Mouse (Mus musculus) lung, embryonic 14.5 days (tissue): ENCODE data around the gene Rftn2. TPM values are rescaled to one million over a fixed set of nuclear protein-coding genes. Genes with fewer than 3 reads are reported as not detected.

ENCODE experiments used
- ATAC-seq: fragments of 200-750 bp; cut with Nextera tagmentation; 2 replicates; pipeline ENCODE4 v1.8.0; 2017; ENCODE audit warnings: mild to moderate bottlenecking, moderate TSS enrichment, moderate library complexity; ENCODE audit not compliant: insufficient read depth
- DNase-seq: peaks from one replicate; pipeline ENCODE4 v3.0.0-alpha.2; 2015
- H3K27ac ChIP-seq: fragments of 300-500 bp; sonication (generic); 2 replicates; pipeline ENCODE4 v1.5.1; 2014; ENCODE audit warnings: low read depth, mild to moderate bottlenecking, moderate library complexity
- H3K27me3 ChIP-seq: fragments of 300-500 bp; sonication (generic); 2 replicates; pipeline ENCODE4 v1.6.1; 2014; ENCODE audit warnings: low read length, control low read depth; ENCODE audit not compliant: insufficient read depth
- H3K36me3 ChIP-seq: fragments of 300-500 bp; sonication (generic); 2 replicates; pipeline ENCODE4 v1.6.1; 2014; ENCODE audit warnings: control low read depth; ENCODE audit not compliant: insufficient read depth
- H3K4me1 ChIP-seq: fragments of 300-500 bp; sonication (generic); 2 replicates; pipeline ENCODE4 v1.6.1; 2014; ENCODE audit warnings: antibody characterized with exemption, control low read depth; ENCODE audit not compliant: insufficient read depth
- H3K4me2 ChIP-seq: fragments of 300-500 bp; sonication (generic); 2 replicates; pipeline ENCODE4 v1.6.1; 2014; ENCODE audit warnings: mild to moderate bottlenecking
- H3K4me3 ChIP-seq: fragments of 300-500 bp; sonication (generic); 2 replicates; pipeline ENCODE4 v1.5.1; 2014; ENCODE audit warnings: low read depth, low read length
- H3K9ac ChIP-seq: fragments of 300-500 bp; sonication (generic); 2 replicates; pipeline ENCODE4 v1.6.1; 2014
- H3K9me3 ChIP-seq: fragments of 300-500 bp; sonication (generic); 2 replicates; pipeline ENCODE4 v1.6.1; 2016; ENCODE audit warnings: low read depth, low read length, control low read depth
- CTCF ChIP-seq: IDR thresholded peaks from 2 replicates; pipeline ENCODE4 v1.5.1; 2016; ENCODE audit warnings: antibody characterized with exemption, low read depth
- WGBS: fragments of 180-500 bp; shearing (Covaris S2); extraction: QIAGEN DNeasy Blood & Tissue Kit; methylation state at CpG from one replicate; pipeline ENCODE4 v1.1.7; 2014; 5-methylcytosine and 5-hydroxymethylcytosine counted together
- polyA plus RNA-seq: library from polyadenylated mRNA; unstranded; fragments of >200 nt; fragmentation: Nextera tagmentation; extraction: Ambion mirVana; gene quantifications from 2 replicates; pipeline ENCODE4 v1.2.1, GENCODE M21; 2014

The Rftn2 gene
- polyA plus RNA-seq, 1 experiment from 2014 or later = 12.1 TPM

DNA sequence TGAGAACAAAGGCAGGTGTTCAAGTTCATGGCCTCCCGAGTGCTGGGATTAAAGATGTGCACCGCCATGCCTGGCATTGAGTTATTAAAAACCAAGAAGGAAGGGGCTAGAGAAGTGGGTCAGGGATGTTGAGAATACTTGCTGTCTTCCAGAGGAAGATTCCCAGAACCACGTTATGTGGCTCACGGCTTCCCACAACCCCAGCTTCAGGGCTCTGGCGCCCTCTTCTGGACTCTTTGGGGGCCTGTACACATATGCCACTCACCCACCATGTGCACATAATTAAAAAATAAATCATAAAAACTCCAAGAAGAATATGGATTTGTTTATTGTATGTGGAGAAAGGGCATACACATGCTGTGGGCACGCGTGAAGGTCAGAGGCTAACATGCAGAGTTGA lies 64.7 kb downstream of the Rftn2 start:
- Histone ChIP-seq H3K4me1 (no peaks in the 10 kb centered on the region), H3K9me3 (no peaks in the 10 kb centered on the region), H3K4me3 (no peak overlapping the region), H3K27ac (no peak overlapping the region), H3K4me2 (no peak overlapping the region), H3K36me3 (peaks cover 21% of the 10 kb centered on the region), H3K9ac (no peak overlapping the region), H3K27me3 (no peaks in the 10 kb centered on the region)
- peak; percentile 45 for TF ChIP-seq CTCF
- DNase-seq (peak; percentile 39), ATAC-seq (no peak)
- WGBS = 79% methylated on average over 7 of the region's 7 CpGs

DNA sequence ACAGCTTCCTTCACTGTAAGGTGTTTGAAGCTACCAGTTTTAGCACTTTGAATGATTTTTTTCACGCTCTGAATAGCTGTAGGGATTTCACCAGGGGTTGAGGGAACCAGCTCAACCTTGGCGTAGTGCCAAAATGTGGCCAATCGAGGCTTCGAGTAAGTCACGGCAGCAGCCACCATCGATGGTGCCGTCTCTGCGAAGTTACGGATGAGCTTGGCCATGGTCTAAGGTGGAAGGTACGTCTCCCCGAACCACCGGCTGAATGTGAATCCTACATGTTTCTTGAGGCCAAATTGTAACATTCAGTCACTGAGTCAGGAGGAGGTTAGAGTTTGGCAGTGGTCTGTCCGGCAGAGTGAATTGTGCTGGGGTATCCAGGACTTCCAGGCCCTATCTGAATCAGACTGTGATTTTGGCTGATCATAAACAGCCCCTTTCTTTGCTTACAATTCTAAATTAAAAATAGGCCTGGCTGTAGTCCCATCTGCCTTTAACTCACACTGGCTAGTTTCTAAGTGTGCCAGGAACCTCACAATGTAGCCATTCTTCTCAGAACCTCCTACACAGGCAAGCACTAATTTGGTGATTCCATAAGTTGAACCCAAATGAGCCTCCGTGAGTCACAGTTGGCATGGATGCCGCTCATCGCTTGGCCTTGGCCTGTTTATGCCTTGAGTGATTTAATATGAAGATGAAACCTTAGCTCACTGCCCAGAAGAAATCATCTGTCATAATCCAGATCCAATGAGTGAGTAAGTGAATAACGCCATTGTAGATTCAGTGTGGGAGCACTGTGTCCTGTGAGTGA lies 65.5 kb downstream of the Rftn2 start:
- 87% methylated on average over 17 of the region's 17 CpGs for WGBS
- Histone ChIP-seq H3K36me3 (peaks cover 29% of the 10 kb centered on the region), H3K27me3 (no peaks in the 10 kb centered on the region), H3K4me1 (no peaks in the 10 kb centered on the region), H3K9me3 (no peaks in the 10 kb centered on the region), H3K4me2 (no peak overlapping the region), H3K4me3 (no peak overlapping the region), H3K9ac (no peak overlapping the region), H3K27ac (no peak overlapping the region)
- no peak for DNase-seq
- no peak for TF ChIP-seq CTCF
- ATAC-seq = no peak

DNA sequence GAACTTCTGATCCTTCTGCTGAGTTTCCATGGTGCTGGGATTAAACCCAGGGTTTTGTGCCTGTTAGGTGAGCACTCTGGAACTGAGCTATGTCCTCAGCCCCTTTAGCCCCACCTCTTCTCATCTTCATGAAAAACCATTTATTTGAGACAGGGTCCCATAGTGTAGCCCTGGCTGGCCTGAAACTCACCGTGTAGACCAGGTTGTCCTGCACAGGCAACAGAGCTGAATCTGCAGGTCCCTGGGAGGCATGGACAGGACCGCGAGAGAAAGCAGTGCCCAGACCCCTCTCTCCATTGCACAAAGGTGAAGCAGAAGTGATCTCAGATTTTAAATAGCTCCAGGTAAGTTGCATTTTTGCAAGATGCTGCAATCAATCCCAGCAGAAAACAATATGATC lies 66.4 kb downstream of the Rftn2 start:
- DNase-seq (no peak), ATAC-seq (no peak)
- no peaks in the 10 kb centered on the region for H3K9me3 ChIP-seq
- no peaks in the 10 kb centered on the region for H3K27me3 ChIP-seq
- no peak overlapping the region for H3K4me2 ChIP-seq
- TF ChIP-seq CTCF = no peak
- no peaks in the 10 kb centered on the region for H3K4me1 ChIP-seq
- no peak overlapping the region for H3K4me3 ChIP-seq
- H3K9ac ChIP-seq = no peak overlapping the region
- H3K36me3 ChIP-seq = peaks cover 37% of the 10 kb centered on the region
- no peak overlapping the region for H3K27ac ChIP-seq
- 83% methylated on average over 3 of the region's 3 CpGs for WGBS

DNA sequence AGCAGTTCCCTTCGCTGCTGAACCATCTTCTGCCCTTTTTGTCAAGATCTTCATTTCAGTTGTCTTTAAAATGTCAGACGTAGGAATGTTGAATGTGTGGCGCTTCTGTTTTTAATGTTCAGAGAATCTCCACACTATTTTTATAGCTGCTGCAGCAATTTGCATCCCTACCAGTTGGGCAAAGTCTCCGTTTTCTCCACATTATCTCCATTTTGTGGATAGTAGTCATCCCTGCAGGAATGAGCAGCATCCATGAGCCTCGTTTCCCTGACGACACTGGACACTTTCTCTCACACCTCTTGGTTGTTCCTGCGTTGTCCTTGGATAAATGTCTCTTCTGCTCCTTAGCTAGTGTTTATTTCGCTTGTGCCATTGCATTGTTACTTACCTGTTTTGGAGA lies 67.8 kb downstream of the Rftn2 start:
- H3K4me1 ChIP-seq = no peaks in the 10 kb centered on the region
- no peak overlapping the region for H3K4me3 ChIP-seq
- DNase-seq (no peak), ATAC-seq (no peak)
- 80% methylated on average over 8 of the region's 8 CpGs for WGBS
- no peak for TF ChIP-seq CTCF
- no peak overlapping the region for H3K27ac ChIP-seq
- no peak overlapping the region for H3K9ac ChIP-seq
- H3K27me3 ChIP-seq = no peaks in the 10 kb centered on the region
- H3K9me3 ChIP-seq = no peaks in the 10 kb centered on the region
- H3K36me3 ChIP-seq = peaks cover 41% of the 10 kb centered on the region
- no peak overlapping the region for H3K4me2 ChIP-seq

DNA sequence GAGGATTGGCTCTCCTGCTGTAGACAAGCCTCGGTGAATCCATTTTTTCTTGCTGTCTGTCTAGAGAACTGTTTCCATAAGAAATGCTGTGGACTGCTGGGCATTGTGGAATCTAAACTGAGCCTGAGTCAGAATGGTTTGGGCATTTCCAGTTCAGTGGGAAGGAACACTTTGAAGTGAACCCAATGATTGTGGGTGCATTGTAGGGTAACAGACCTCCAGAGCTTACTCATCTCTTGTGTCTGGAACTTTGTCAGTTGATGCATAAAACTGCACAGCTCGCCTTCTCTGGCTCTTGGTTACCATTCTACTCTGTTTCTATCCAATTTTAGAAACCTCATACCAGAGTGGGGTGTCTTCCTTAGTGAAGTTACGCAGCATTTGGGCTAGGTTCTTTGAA lies 68.4 kb downstream of the Rftn2 start:
- Histone ChIP-seq H3K36me3 (peaks cover 44% of the 10 kb centered on the region), H3K9ac (no peak overlapping the region), H3K4me2 (no peak overlapping the region), H3K9me3 (no peaks in the 10 kb centered on the region), H3K27me3 (no peaks in the 10 kb centered on the region), H3K27ac (no peak overlapping the region), H3K4me3 (no peak overlapping the region), H3K4me1 (no peaks in the 10 kb centered on the region)
- WGBS = 85% methylated on average over 3 of the region's 3 CpGs
- TF ChIP-seq CTCF = no peak
- ATAC-seq (no peak), DNase-seq (no peak)

DNA sequence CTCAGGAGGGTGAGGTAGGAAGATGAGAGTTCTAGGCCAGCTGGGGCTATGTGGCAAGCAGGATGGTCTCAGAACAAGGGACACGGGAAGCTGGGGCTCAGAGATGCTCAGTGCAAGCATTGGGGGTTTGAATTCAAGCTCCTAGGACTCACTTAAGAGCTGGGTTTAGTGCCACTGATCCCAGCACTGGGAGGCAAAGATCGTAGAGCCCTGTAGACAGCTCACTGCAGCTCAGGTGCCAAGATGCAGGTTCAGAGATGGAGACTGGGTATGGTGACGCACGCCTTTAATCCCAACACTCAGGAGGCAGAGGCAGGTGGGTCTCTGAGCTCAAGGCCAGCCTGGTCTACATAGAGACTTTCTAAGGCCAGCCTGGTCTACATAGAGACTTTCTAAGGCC lies 69.3 kb downstream of the Rftn2 start:
- peaks cover 48% of the 10 kb centered on the region for H3K36me3 ChIP-seq
- ATAC-seq (no peak), DNase-seq (no peak)

DNA sequence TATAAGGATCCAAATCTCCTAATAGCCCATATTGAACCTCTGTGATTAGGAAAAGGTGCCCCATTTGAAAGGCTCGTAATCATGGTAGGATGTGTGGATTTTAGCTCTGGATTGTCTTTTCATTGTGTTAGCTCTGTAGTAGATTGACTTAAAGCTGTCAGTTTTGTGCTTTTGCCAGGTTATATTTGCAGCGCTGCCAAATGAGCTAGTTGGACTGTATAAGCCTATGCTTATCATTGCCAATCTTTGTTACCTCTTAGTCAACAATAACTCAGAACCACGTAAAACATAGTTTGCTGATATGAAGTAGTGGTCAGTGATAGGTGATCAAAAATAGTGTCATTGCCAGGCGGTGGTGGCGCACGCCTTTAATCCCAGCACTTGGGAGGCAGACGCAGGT lies 81.0 kb downstream of the Rftn2 start:
- Histone ChIP-seq H3K4me3 (no peak overlapping the region), H3K9ac (no peak overlapping the region), H3K27me3 (no peaks in the 10 kb centered on the region), H3K9me3 (no peaks in the 10 kb centered on the region), H3K36me3 (peaks cover 50% of the 10 kb centered on the region), H3K4me1 (no peaks in the 10 kb centered on the region), H3K27ac (no peak overlapping the region), H3K4me2 (no peak overlapping the region)
- DNase-seq (no peak), ATAC-seq (no peak)
- no peak for TF ChIP-seq CTCF
- WGBS = 90% methylated on average over 7 of the region's 7 CpGs

More for the DNA sequence above, 69.3 kb downstream of the Rftn2 start:
- no peaks in the 10 kb centered on the region for H3K9me3 ChIP-seq
- 92% methylated on average over 4 of the region's 4 CpGs for WGBS
- no peak overlapping the region for H3K4me2 ChIP-seq
- H3K27me3 ChIP-seq = no peaks in the 10 kb centered on the region
- H3K27ac ChIP-seq = no peak overlapping the region
- no peak overlapping the region for H3K9ac ChIP-seq
- no peaks in the 10 kb centered on the region for H3K4me1 ChIP-seq
- TF ChIP-seq CTCF = no peak
- no peak overlapping the region for H3K4me3 ChIP-seq

DNA sequence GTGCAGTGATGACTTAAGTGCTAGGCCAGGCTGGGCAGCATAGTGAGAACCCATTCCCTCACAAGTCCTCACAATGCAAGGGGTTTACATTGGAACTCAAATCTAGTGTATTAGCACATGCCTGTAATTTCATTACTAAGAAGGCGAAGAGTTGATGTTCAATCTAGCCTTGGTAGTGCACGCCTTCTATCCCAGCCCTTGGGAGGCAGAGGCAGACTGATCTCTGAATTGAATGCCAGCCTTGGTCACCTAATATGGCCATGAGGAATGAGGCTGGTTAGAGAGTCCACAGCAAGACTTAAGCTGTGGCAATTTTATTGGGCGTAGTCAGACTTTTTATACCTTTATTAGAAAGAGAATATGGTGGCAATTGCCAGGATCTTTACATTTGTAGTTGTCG lies 82.2 kb downstream of the Rftn2 start:
- H3K9me3 ChIP-seq = no peaks in the 10 kb centered on the region
- H3K36me3 ChIP-seq = peaks cover 47% of the 10 kb centered on the region
- no peak overlapping the region for H3K4me3 ChIP-seq
- H3K9ac ChIP-seq = no peak overlapping the region
- no peaks in the 10 kb centered on the region for H3K4me1 ChIP-seq
- WGBS = 93% methylated on average over 4 of the region's 4 CpGs
- H3K27me3 ChIP-seq = no peaks in the 10 kb centered on the region
- no peak overlapping the region for H3K27ac ChIP-seq
- TF ChIP-seq CTCF = no peak
- ATAC-seq (no peak), DNase-seq (no peak)
- H3K4me2 ChIP-seq = no peak overlapping the region
